Mouse (Mus musculus) activated CD4-positive, CD25-positive, alpha-beta regulatory T cell, adult 9 weeks (primary cell): ENCODE data around the gene Ncstn. TPM values are rescaled to one million over a fixed set of nuclear protein-coding genes. Genes with fewer than 3 reads are reported as not detected.

Experiments
- polyA plus RNA-seq: library from polyadenylated mRNA; unstranded; fragments of 100-300 nt; shearing (Covaris generic); gene quantifications from one replicate; pipeline ENCODE4 v1.2.1, GENCODE M21; 2017

Ncstn gene
- 157 TPM for polyA plus RNA-seq

GRCm38 (mm10) chr1:172082101-172082898 lies at the start of gene Ncstn, which contains the start of gene Copa:
Gene Ncstn (minus strand): TSS chr1:172082795.
Gene Copa (plus strand): TSS chr1:172082529.

GRCm38 (mm10) chr1:172126376-172127347 lies 44.1 kb upstream of the Ncstn start, which contains the start of gene Pex19:
Gene Pex19 (plus strand): TSS chr1:172126755.

GRCm38 (mm10) chr1:172057491-172057921 lies 25.1 kb downstream of the Ncstn start, which contains the start of gene Nhlh1:
Gene Nhlh1 (minus strand): TSS chr1:172057573.

GRCm38 (mm10) chr1:172028394-172029275 lies 54.0 kb downstream of the Ncstn start, which contains the start of gene Vangl2:
Gene Vangl2 (minus strand): TSS chr1:172028444.

Other genes starting within 250 kb of the Ncstn start
- gene Cd84, start 243.1 kb downstream of the Ncstn start, polyA plus RNA-seq = 139 TPM
- 0.60 TPM for gene Gm10521, start 187.1 kb downstream of the Ncstn start, polyA plus RNA-seq
- gene Slamf6, start 165.3 kb downstream of the Ncstn start, polyA plus RNA-seq = 624 TPM
- gene Vangl2, start 54.4 kb downstream of the Ncstn start, polyA plus RNA-seq = 2.4 TPM
- not detected for gene Nhlh1, start 25.2 kb downstream of the Ncstn start, polyA plus RNA-seq
- gene Copa, start 266 bp downstream of the Ncstn start, polyA plus RNA-seq = 274 TPM
- gene Pex19, start 44.0 kb upstream of the Ncstn start, polyA plus RNA-seq = 58.4 TPM
- 165 TPM for gene Dcaf8, start 65.3 kb upstream of the Ncstn start, polyA plus RNA-seq
- 75.5 TPM for gene Pea15a, start 124.0 kb upstream of the Ncstn start, polyA plus RNA-seq
- not detected for gene Casq1, start 137.1 kb upstream of the Ncstn start, polyA plus RNA-seq
- not detected for gene Atp1a4, start 175.6 kb upstream of the Ncstn start, polyA plus RNA-seq
- gene Igsf8, start 178.8 kb upstream of the Ncstn start, polyA plus RNA-seq = 34.4 TPM
- 0.98 TPM for gene Atp1a2, start 215.3 kb upstream of the Ncstn start, polyA plus RNA-seq
- 0.07 TPM for gene Kcnj9, start 246.5 kb upstream of the Ncstn start, polyA plus RNA-seq